Mouse (Mus musculus) lung, postnatal 25 days (tissue): ENCODE data around the gene Hist1h2ad.
A peak's percentile ranks its signal among the peaks of the same experiment; 100 is the strongest.

ENCODE experiments used
- DNase-seq: peaks from one replicate; pipeline ENCODE4 v3.0.0; 2022; ENCODE audit warnings: low spot score

The Hist1h2ad gene

GRCm38 (mm10) chr13:23622175-23622671 is 48.0 kb downstream of the Hist1h2ad start, which contains the start of gene Hist1h1e:
Gene Hist1h1e, minus strand, starts transcription at chr13:23622558.
- peak; percentile 92 for DNase-seq

- peak; percentile 35 for DNase-seq
Observed at GRCm38 (mm10) chr13:23622861-23623450, 48.8 kb downstream of the Hist1h2ad start.
